Mouse (Mus musculus) megakaryocyte, adult 5-6 weeks (primary cell): Measurements from ENCODE around the gene Acsbg1. TPM values are rescaled to one million over a fixed set of nuclear protein-coding genes. Genes with fewer than 3 reads are reported as not detected.

Experiments
- ATAC-seq: 2 replicates; pipeline ENCODE4 v1.8.0; 2016; ENCODE audit warnings: mild to moderate bottlenecking, inconsistent platforms; ENCODE audit not compliant: poor library complexity, severe bottlenecking
- total RNA-seq, 2 experiments: library from RNA; stranded (forward) in 1 of 2; stranded (reverse) in 1 of 2; fragments of 153-499, 151-499 nt in 1 of 2; fragments of 221-1000, 200-1000 nt in 1 of 2; gene quantifications; 2 replicates each; pipeline versions ENCODE4 v1.2.3 to v1.2.4; 2015 to 2017

Gene Acsbg1
- total RNA-seq, 2 experiments from 2014 or later = 0.25 to 0.40 TPM

DNA sequence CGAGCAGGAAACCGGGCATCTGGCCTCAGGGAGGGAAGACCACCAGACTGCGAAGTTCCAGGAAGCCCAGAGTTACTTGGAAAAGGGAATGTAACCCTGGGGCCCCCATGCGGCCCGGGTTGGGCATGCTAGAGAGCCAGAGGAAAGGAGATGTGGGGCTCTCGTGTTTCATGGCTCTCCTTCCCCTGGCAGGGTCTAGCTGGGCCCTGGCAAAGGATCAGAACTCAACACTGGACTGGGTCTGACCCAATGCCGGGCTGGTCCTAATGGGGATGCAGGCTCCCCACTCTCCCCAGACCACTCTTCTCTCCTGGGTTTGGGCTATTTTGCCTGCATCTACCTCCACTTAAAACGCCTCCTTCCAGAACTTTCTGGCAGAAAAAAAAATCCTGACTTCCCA is 102.9 kb downstream of the Acsbg1 start:
- no peak for ATAC-seq

DNA sequence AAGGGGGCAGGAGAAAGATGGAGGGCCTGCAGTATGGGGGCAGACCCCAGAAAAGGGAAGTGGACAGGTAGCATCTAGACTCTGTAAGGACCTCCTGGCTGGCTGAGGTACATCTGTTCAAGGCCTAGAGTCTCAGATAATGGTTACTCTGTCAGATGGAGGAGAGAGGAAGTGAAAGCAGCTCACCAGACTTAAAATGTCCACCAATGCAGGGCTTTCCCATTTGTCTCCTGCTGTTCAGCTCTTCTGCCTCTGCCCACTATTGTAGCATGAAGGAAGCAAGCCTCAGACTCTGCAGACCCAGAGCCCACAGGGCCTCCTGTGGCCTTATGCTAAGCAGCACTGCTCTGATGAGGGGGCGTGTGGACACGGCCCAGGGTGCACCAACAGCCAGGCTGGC is 106.6 kb downstream of the Acsbg1 start:
- ATAC-seq = peak; percentile 70

Other genes starting within 250 kb of the Acsbg1 start
- gene Dmxl2, start 160.2 kb downstream of the Acsbg1 start, total RNA-seq (2015) = 23.7 and 24.0 TPM in 2 replicates
- 17.9 and 21.1 TPM in 2 replicates for gene Dmxl2, start 160.2 kb downstream of the Acsbg1 start, total RNA-seq (2017)
- gene Sh2d7, start 122.9 kb downstream of the Acsbg1 start, total RNA-seq (2015) = not detected in 2 replicates
- gene Sh2d7, start 122.9 kb downstream of the Acsbg1 start, total RNA-seq (2017) = not detected in 2 replicates
- gene Cib2, start 101.7 kb downstream of the Acsbg1 start, total RNA-seq (2015) = 11.4 and 14.9 TPM in 2 replicates
- 2.7 and 3.9 TPM in 2 replicates for gene Cib2, start 101.7 kb downstream of the Acsbg1 start, total RNA-seq (2017)
- 42.5 and 54.2 TPM in 2 replicates for gene Idh3a, start 75.5 kb downstream of the Acsbg1 start, total RNA-seq (2015)
- gene Idh3a, start 75.5 kb downstream of the Acsbg1 start, total RNA-seq (2017) = 26.1 and 29.7 TPM in 2 replicates
- 0.84 and 1.6 TPM in 2 replicates for gene Dnaja4, start 37.0 kb upstream of the Acsbg1 start, total RNA-seq (2015)
- 0.62 and 3.7 TPM in 2 replicates for gene Dnaja4, start 37.0 kb upstream of the Acsbg1 start, total RNA-seq (2017)
- 58.3 and 68.3 TPM in 2 replicates for gene Wdr61, start 72.6 kb upstream of the Acsbg1 start, total RNA-seq (2015)
- gene Wdr61, start 72.6 kb upstream of the Acsbg1 start, total RNA-seq (2017) = 38.9 and 43.2 TPM in 2 replicates
- not detected in 2 replicates for gene Crabp1, start 102.9 kb upstream of the Acsbg1 start, total RNA-seq (2015)
- not detected in 2 replicates for gene Crabp1, start 102.9 kb upstream of the Acsbg1 start, total RNA-seq (2017)
- gene Ireb2, start 201.9 kb upstream of the Acsbg1 start, total RNA-seq (2015) = 44.2 and 47.9 TPM in 2 replicates
- 37.6 and 41.2 TPM in 2 replicates for gene Ireb2, start 201.9 kb upstream of the Acsbg1 start, total RNA-seq (2017)